Mouse (Mus musculus): ENCODE data around the gene Pdk1. TPM values are rescaled to one million over a fixed set of nuclear protein-coding genes. Genes with fewer than 3 reads are reported as not detected.

Pdk1 gene
- polyA plus RNA-seq, 1 experiment from 2014 or later, result 48.6 TPM

DNA sequence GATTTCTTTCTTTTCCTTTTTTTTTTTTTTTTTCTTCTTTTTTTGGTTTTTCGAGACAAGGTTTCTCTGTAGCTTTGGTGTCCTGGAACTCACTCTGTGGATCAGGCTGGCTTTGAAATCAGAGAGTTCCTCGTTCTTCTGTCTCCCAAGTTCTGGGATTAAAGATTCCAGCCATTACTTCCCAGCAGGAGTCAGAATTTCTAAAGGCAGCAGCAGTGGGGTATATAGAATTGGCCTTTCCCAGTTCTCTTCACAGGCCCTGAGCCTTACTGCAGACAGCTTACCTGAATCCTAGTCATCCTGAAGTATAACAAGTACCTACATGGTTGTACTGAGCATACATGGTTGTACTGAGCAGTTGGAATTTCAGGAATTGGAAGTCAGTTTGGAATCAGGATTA is 1.8 kb downstream of the Pdk1 start:
- Histone ChIP-seq H3K4me1 (peaks cover 14% of the 10 kb centered on the region; the same call in 1 of the 2 replicates), H3K9me3 (no peaks in the 10 kb centered on the region), H3K9ac (no peak overlapping the region), H3K36me3 (no peaks in the 10 kb centered on the region), H3K4me2 (peak overlapping the region; percentile 86; the same call in 1 of the 2 replicates), H3K27ac (no peak overlapping the region), H3K27me3 (no peaks in the 10 kb centered on the region), H3K4me3 (no peak overlapping the region)
- ATAC-seq (ENCODE audit: insufficient number of reproducible peaks, insufficient read depth, low FRiP score, low TSS enrichment, low read depth), result no peak
- 58% methylated on average over 2 of the region's 2 CpGs for WGBS

DNA sequence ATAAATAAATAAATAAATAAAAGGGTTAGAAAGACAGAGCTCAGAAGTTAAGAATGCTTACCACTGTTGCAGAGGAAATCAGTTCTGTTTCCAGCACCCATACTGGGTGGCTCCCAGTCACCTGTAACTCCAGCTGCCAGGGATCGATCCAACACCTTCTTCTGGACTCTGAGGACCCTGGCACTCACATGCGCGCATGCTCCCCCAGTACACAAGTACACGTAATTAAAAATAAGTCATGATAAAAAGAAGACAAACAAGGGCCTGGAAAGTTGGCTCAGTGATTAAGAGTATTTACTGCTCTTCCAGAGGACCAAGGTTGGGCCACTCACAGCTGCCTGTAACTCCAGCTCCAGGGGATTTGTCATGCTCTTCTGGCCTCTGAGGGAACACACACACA is 4.8 kb downstream of the Pdk1 start:
- H3K27ac ChIP-seq, result no peak overlapping the region
- peaks cover 24% of the 10 kb centered on the region for H3K36me3 ChIP-seq
- peaks cover 9% of the 10 kb centered on the region; the same call in 1 of the 2 replicates for H3K4me1 ChIP-seq
- H3K4me3 ChIP-seq, result no peak overlapping the region
- H3K9ac ChIP-seq, result no peak overlapping the region
- no peaks in the 10 kb centered on the region for H3K9me3 ChIP-seq
- no peaks in the 10 kb centered on the region for H3K27me3 ChIP-seq
- 91% methylated on average over 4 of the region's 4 CpGs for WGBS
- no peak overlapping the region for H3K4me2 ChIP-seq
- ATAC-seq (ENCODE audit: insufficient number of reproducible peaks, insufficient read depth, low FRiP score, low TSS enrichment, low read depth), result no peak

- no peaks in the 10 kb centered on the region for H3K27me3 ChIP-seq
- no peak for ATAC-seq (ENCODE audit: insufficient number of reproducible peaks, insufficient read depth, low FRiP score, low TSS enrichment, low read depth)
- H3K9me3 ChIP-seq, result no peaks in the 10 kb centered on the region
- peaks cover 29% of the 10 kb centered on the region for H3K36me3 ChIP-seq
- no peak overlapping the region for H3K27ac ChIP-seq
- no peak overlapping the region for H3K9ac ChIP-seq
- H3K4me3 ChIP-seq, result no peak overlapping the region
- H3K4me1 ChIP-seq, result peaks cover 9% of the 10 kb centered on the region; the same call in 1 of the 2 replicates
- WGBS, result 77% methylated on average over 2 of the region's 2 CpGs
- no peak overlapping the region for H3K4me2 ChIP-seq
Measured at GRCm38 (mm10) chr2:71878441-71878840, 5.4 kb downstream of the Pdk1 start.

GRCm38 (mm10) chr2:71878943-71879342 is 5.9 kb downstream of the Pdk1 start:
- H3K36me3 ChIP-seq, result peaks cover 33% of the 10 kb centered on the region

DNA sequence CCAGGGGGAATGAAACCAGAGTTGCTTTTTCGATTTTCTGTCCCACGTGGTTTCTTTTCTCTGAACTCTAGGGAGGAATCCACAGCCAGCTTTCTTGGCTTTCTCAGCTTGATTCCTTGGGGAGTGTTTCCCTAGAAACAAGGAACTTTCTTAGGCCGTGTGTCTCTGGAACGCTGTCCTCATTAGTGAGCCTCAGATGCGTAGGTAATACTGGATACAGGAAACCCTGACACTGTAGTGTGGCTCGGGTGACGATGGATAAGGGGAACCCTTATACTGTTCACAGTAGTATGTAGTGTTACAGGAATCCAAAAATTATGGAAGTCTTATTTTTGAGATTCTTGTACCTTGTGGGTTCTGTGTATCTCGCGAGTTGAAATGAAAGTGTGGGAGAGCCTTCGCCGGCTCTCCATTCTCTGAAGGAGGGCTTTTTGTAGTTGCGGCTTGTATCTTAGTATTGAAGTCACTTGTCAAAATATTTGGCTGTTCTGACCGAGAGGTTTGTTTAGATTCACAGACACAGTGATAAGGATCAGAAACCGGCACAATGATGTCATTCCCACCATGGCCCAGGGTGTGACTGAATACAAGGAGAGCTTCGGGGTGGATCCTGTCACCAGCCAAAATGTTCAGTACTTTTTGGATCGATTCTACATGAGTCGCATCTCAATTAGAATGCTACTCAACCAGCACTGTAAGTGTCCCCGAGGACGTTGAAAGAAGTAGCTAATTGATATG is 10.1 kb downstream of the Pdk1 start:
- Histone ChIP-seq H3K9me3 (no peaks in the 10 kb centered on the region), H3K4me1 (no peaks in the 10 kb centered on the region), H3K27me3 (no peaks in the 10 kb centered on the region), H3K9ac (no peak overlapping the region), H3K4me2 (no peak overlapping the region), H3K27ac (no peak overlapping the region), H3K4me3 (no peak overlapping the region), H3K36me3 (peaks cover 52% of the 10 kb centered on the region)
- 87% methylated on average over 19 of the region's 19 CpGs for WGBS
- ATAC-seq (ENCODE audit: insufficient number of reproducible peaks, insufficient read depth, low FRiP score, low TSS enrichment, low read depth), result no peak

More at GRCm38 (mm10) chr2:71878943-71879342, 5.9 kb downstream of the Pdk1 start:
- H3K4me1 ChIP-seq, result peaks cover 6% of the 10 kb centered on the region; the same call in 1 of the 2 replicates
- no peaks in the 10 kb centered on the region for H3K9me3 ChIP-seq
- no peak overlapping the region for H3K27ac ChIP-seq
- H3K27me3 ChIP-seq, result no peaks in the 10 kb centered on the region
- ATAC-seq (ENCODE audit: insufficient number of reproducible peaks, insufficient read depth, low FRiP score, low TSS enrichment, low read depth), result no peak
- no peak overlapping the region for H3K4me3 ChIP-seq
- no peak overlapping the region for H3K4me2 ChIP-seq
- H3K9ac ChIP-seq, result no peak overlapping the region

DNA sequence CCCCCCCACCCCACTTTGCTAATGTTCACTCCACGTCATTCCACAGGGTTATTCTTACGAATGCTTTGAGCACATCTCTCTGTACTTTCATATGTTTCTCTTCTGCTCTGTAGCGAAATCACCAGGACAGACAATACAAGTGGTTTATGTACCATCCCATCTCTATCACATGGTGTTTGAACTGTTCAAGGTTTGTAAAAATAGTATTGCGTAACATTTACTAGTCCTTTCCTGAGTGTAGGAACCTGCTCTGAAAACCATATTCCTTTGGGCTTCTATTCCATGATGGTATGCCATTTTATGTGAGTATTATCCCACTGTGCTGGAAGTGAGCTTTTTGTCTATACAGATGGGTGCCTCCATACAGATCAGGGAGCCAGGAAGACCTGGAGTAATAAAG is 14.2 kb downstream of the Pdk1 start:
- no peak overlapping the region for H3K27ac ChIP-seq
- H3K36me3 ChIP-seq, result peaks cover 63% of the 10 kb centered on the region
- H3K4me2 ChIP-seq, result no peak overlapping the region
- H3K4me3 ChIP-seq, result no peak overlapping the region
- 95% methylated on average over 4 of the region's 4 CpGs for WGBS
- H3K27me3 ChIP-seq, result no peaks in the 10 kb centered on the region
- H3K4me1 ChIP-seq, result no peaks in the 10 kb centered on the region
- ATAC-seq (ENCODE audit: insufficient number of reproducible peaks, insufficient read depth, low FRiP score, low TSS enrichment, low read depth), result no peak
- no peak overlapping the region for H3K9ac ChIP-seq
- no peaks in the 10 kb centered on the region for H3K9me3 ChIP-seq

- Histone ChIP-seq H3K9ac (no peak overlapping the region), H3K4me3 (no peak overlapping the region), H3K27ac (no peak overlapping the region), H3K4me2 (no peak overlapping the region), H3K36me3 (peaks cover 64% of the 10 kb centered on the region), H3K4me1 (no peaks in the 10 kb centered on the region), H3K27me3 (no peaks in the 10 kb centered on the region), H3K9me3 (no peaks in the 10 kb centered on the region)
- 74% methylated on average over 4 of the region's 4 CpGs for WGBS
- no peak for ATAC-seq (ENCODE audit: insufficient number of reproducible peaks, insufficient read depth, low FRiP score, low TSS enrichment, low read depth)
Measured at GRCm38 (mm10) chr2:71888437-71888836, 15.4 kb downstream of the Pdk1 start.

- H3K27ac ChIP-seq, result no peak overlapping the region
- no peaks in the 10 kb centered on the region for H3K9me3 ChIP-seq
- H3K36me3 ChIP-seq, result peaks cover 65% of the 10 kb centered on the region
- H3K27me3 ChIP-seq, result no peaks in the 10 kb centered on the region
- H3K4me2 ChIP-seq, result no peak overlapping the region
- no peak overlapping the region for H3K4me3 ChIP-seq
- no peaks in the 10 kb centered on the region for H3K4me1 ChIP-seq
- 73% methylated on average over 2 of the region's 2 CpGs for WGBS
- no peak overlapping the region for H3K9ac ChIP-seq
- ATAC-seq (ENCODE audit: insufficient number of reproducible peaks, insufficient read depth, low FRiP score, low TSS enrichment, low read depth), result no peak
Measured at GRCm38 (mm10) chr2:71891536-71891935, 18.5 kb downstream of the Pdk1 start.

GRCm38 (mm10) chr2:71892741-71893349 is 19.8 kb downstream of the Pdk1 start:
- no peak overlapping the region for H3K27ac ChIP-seq
- WGBS, result 95% methylated on average over 7 of the region's 7 CpGs
- no peaks in the 10 kb centered on the region for H3K9me3 ChIP-seq
- no peaks in the 10 kb centered on the region for H3K27me3 ChIP-seq
- no peaks in the 10 kb centered on the region for H3K4me1 ChIP-seq
- H3K4me2 ChIP-seq, result no peak overlapping the region
- H3K4me3 ChIP-seq, result no peak overlapping the region
- ATAC-seq (ENCODE audit: insufficient number of reproducible peaks, insufficient read depth, low FRiP score, low TSS enrichment, low read depth), result no peak
- H3K9ac ChIP-seq, result no peak overlapping the region
- peaks cover 64% of the 10 kb centered on the region for H3K36me3 ChIP-seq

- Histone ChIP-seq H3K4me1 (no peaks in the 10 kb centered on the region), H3K27ac (no peak overlapping the region), H3K4me3 (no peak overlapping the region), H3K9ac (no peak overlapping the region), H3K36me3 (peaks cover 53% of the 10 kb centered on the region), H3K4me2 (no peak overlapping the region), H3K9me3 (no peaks in the 10 kb centered on the region), H3K27me3 (no peaks in the 10 kb centered on the region)
- 89% methylated on average over 13 of the region's 13 CpGs for WGBS
- ATAC-seq (ENCODE audit: insufficient number of reproducible peaks, insufficient read depth, low FRiP score, low TSS enrichment, low read depth), result no peak
Measured at GRCm38 (mm10) chr2:71895596-71896286, 22.7 kb downstream of the Pdk1 start.

DNA sequence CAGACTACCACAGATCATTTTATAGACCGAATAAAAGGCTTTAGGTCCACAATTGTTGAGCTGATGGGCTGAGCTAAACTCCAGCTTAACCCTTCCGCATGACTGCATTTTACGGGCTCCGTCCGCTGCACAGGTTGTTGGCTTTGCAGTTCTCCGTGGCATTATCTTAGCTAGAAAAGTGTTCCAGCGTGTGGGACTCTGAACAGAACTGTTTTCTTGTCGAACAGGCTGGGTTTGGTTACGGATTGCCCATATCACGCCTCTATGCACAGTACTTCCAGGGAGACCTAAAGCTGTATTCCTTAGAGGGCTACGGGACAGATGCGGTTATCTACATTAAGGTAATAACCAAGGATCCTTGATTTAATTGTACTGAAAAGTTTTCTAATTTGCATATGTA is 24.4 kb downstream of the Pdk1 start:
- no peak for ATAC-seq (ENCODE audit: insufficient number of reproducible peaks, insufficient read depth, low FRiP score, low TSS enrichment, low read depth)
- peaks cover 44% of the 10 kb centered on the region for H3K36me3 ChIP-seq
- WGBS, result 72% methylated on average over 12 of the region's 12 CpGs

More for the DNA sequence above, 24.4 kb downstream of the Pdk1 start:
- H3K4me2 ChIP-seq, result no peak overlapping the region
- H3K9me3 ChIP-seq, result no peaks in the 10 kb centered on the region
- H3K4me3 ChIP-seq, result no peak overlapping the region
- H3K27me3 ChIP-seq, result no peaks in the 10 kb centered on the region
- H3K9ac ChIP-seq, result no peak overlapping the region
- no peak overlapping the region for H3K27ac ChIP-seq
- no peaks in the 10 kb centered on the region for H3K4me1 ChIP-seq
